Comparison of ENCODE assay signal across 9 mouse cellular contexts in the genomic region with DNA sequence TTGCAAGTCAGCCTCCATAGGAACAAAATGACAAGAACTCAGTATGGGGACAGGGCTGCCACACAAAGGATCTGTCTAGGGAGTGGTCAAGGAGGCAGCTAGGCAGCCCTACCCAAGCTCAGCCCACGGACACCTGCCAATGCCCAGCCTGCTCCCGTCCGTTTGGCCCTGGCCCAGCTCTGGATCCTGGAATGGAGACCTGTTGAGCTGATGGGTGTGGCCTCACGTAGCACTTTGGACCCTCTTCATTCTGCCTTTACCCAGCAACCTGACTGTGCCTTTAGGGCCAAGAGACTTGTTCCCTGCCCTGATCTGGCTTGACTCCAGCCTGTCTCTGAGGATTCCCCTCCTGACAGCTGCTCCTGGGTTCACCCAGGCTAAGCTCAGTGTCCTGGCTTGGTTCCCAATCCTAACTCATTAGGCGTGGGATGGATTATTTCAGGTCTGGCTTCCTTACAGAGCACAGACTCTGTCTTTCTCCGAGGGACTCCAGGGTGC. TPM values are rescaled to one million over a fixed set of nuclear protein-coding genes. Genes with fewer than 3 reads are reported as not detected.
A peak's percentile ranks its signal among the peaks of the same experiment; 100 is the strongest.
DNase-seq lines count a peak whose midpoint lies in the region; ATAC-seq lines count a peak whose summit lies in the region.
"Had no signal": no experiment of that assay in that cellular context is flagged by ENCODE, and none has a peak within 500 bp of the region (broad histone marks: within the 10 kb centered on the region; RNA-seq: fewer than 3 reads in every experiment).

No protein-coding gene starts in this region.

- H3K4me3 ChIP-seq in midbrain, embryonic 14.5 days (replicated peaks; ENCODE audit: low read depth, low read length): no peak overlapping the region
- no peak overlapping the region for H3K4me3 ChIP-seq in midbrain, embryonic 16.5 days (ENCODE audit: low read depth, low read length)
- no peak overlapping the region for H3K4me3 ChIP-seq in intestine, embryonic 15.5 days (replicated peaks)
- no peak overlapping the region for H3K4me3 ChIP-seq in neural tube, embryonic 15.5 days (replicated peaks)
- no peak overlapping the region for H3K4me3 ChIP-seq in forebrain, embryonic 11.5 days (ENCODE audit: low read depth, low read length)

- 63% methylated on average over 6 of the region's 6 CpGs for WGBS in midbrain, embryonic 14.5 days
- WGBS in midbrain, embryonic 16.5 days: 55% methylated on average over 6 of the region's 6 CpGs
- 52% methylated on average over 6 of the region's 6 CpGs for WGBS in intestine, embryonic 15.5 days
- 60% methylated on average over 6 of the region's 6 CpGs for WGBS in neural tube, embryonic 15.5 days
- WGBS in forebrain, embryonic 11.5 days: 82% methylated on average over 6 of the region's 6 CpGs

- DNase-seq in cerebellum, postnatal 10 days: peak; percentile 70 to 74
- DNase-seq in cerebellum, postnatal 4 days (ENCODE audit: low spot score in 2 of 2): no peak
- DNase-seq in midbrain, embryonic 14.5 days: peak; percentile 51
- DNase-seq in adrenal gland, postnatal 25 days: no peak
- DNase-seq in forebrain, embryonic 11.5 days (ENCODE audit: low spot score): no peak
- DNase-seq: spleen, adult 18-20 months had no signal

- H3K4me2 ChIP-seq in midbrain, embryonic 14.5 days (ENCODE audit: low read length): no peak overlapping the region
- no peak overlapping the region for H3K4me2 ChIP-seq in midbrain, embryonic 16.5 days (ENCODE audit: low read length)
- H3K4me2 ChIP-seq in intestine, embryonic 15.5 days (replicated peaks): no peak overlapping the region
- no peak overlapping the region for H3K4me2 ChIP-seq in neural tube, embryonic 15.5 days
- H3K4me2 ChIP-seq in forebrain, embryonic 11.5 days (ENCODE audit: low read depth, low read length, severe bottlenecking): no peak overlapping the region

- H3K4me1 ChIP-seq in midbrain, embryonic 14.5 days (ENCODE audit: control insufficient read depth, insufficient read depth, low read length): no peaks in the 10 kb centered on the region
- H3K4me1 ChIP-seq in midbrain, embryonic 16.5 days (ENCODE audit: control insufficient read depth, insufficient read depth, low read length): no peaks in the 10 kb centered on the region
- H3K4me1 ChIP-seq in intestine, embryonic 15.5 days (replicated peaks): peaks cover 7% of the 10 kb centered on the region; the same call in 1 of the 2 replicates
- H3K4me1 ChIP-seq in neural tube, embryonic 15.5 days: 0 out of 2 replicates have a peak, but pooled peaks cover 2% of the 10 kb centered on the region
- H3K4me1 ChIP-seq in forebrain, embryonic 11.5 days (replicated peaks; ENCODE audit: control insufficient read depth, insufficient read depth, low read length): no peaks in the 10 kb centered on the region

- H3K27me3 ChIP-seq in midbrain, embryonic 14.5 days (ENCODE audit: control insufficient read depth, insufficient read depth, low read length): no peaks in the 10 kb centered on the region
- H3K27me3 ChIP-seq in midbrain, embryonic 16.5 days (ENCODE audit: control insufficient read depth, insufficient read depth, low read depth, low read length): no peaks in the 10 kb centered on the region
- no peaks in the 10 kb centered on the region for H3K27me3 ChIP-seq in intestine, embryonic 15.5 days (replicated peaks)
- peaks cover 4% of the 10 kb centered on the region; the same call in 1 of the 2 replicates for H3K27me3 ChIP-seq in neural tube, embryonic 15.5 days (replicated peaks)
- no peaks in the 10 kb centered on the region for H3K27me3 ChIP-seq in forebrain, embryonic 11.5 days (ENCODE audit: control insufficient read depth, insufficient read depth, low read length)

- H3K9me3 ChIP-seq in midbrain, embryonic 14.5 days (ENCODE audit: control insufficient read depth, low read length): no peaks in the 10 kb centered on the region
- H3K9me3 ChIP-seq in midbrain, embryonic 16.5 days (replicated peaks; ENCODE audit: control insufficient read depth, low read length, poor library complexity, severe bottlenecking): no peaks in the 10 kb centered on the region
- H3K9me3 ChIP-seq in intestine, embryonic 15.5 days: no peaks in the 10 kb centered on the region
- H3K9me3 ChIP-seq in neural tube, embryonic 15.5 days (replicated peaks): no peaks in the 10 kb centered on the region
- H3K9me3 ChIP-seq in forebrain, embryonic 11.5 days (ENCODE audit: control insufficient read depth, low read length): no peaks in the 10 kb centered on the region

- H3K27ac ChIP-seq in midbrain, embryonic 14.5 days (replicated peaks; ENCODE audit: low read depth, low read length): no peak overlapping the region
- H3K27ac ChIP-seq in midbrain, embryonic 16.5 days (ENCODE audit: low read length): no peak overlapping the region
- H3K27ac ChIP-seq in intestine, embryonic 15.5 days: no peak overlapping the region
- no peak overlapping the region for H3K27ac ChIP-seq in neural tube, embryonic 15.5 days (replicated peaks)
- H3K27ac ChIP-seq in forebrain, embryonic 11.5 days (ENCODE audit: low read depth, low read length): no peak overlapping the region

- H3K36me3 ChIP-seq in midbrain, embryonic 14.5 days (ENCODE audit: control insufficient read depth, insufficient read depth, low read length): no peaks in the 10 kb centered on the region
- no peaks in the 10 kb centered on the region for H3K36me3 ChIP-seq in midbrain, embryonic 16.5 days (ENCODE audit: control insufficient read depth, insufficient read depth, low read length)
- no peaks in the 10 kb centered on the region for H3K36me3 ChIP-seq in intestine, embryonic 15.5 days
- no peaks in the 10 kb centered on the region for H3K36me3 ChIP-seq in neural tube, embryonic 15.5 days
- no peaks in the 10 kb centered on the region for H3K36me3 ChIP-seq in forebrain, embryonic 11.5 days (ENCODE audit: control insufficient read depth, insufficient read depth, low read length)

- H3K9ac ChIP-seq in midbrain, embryonic 14.5 days (replicated peaks; ENCODE audit: low read length): no peak overlapping the region
- H3K9ac ChIP-seq in midbrain, embryonic 16.5 days (ENCODE audit: low read depth, low read length): no peak overlapping the region
- H3K9ac ChIP-seq in intestine, embryonic 15.5 days: no peak overlapping the region
- H3K9ac ChIP-seq in neural tube, embryonic 15.5 days (replicated peaks): no peak overlapping the region
- H3K9ac ChIP-seq in forebrain, embryonic 11.5 days (ENCODE audit: low read length): no peak overlapping the region

- ATAC-seq in midbrain, embryonic 14.5 days (ENCODE audit: low FRiP score, low TSS enrichment): no peak
- no peak for ATAC-seq in midbrain, embryonic 16.5 days
- ATAC-seq in intestine, embryonic 15.5 days: peak; percentile 45; the same call in 1 of the 2 replicates
- 0 out of 2 replicates have a peak, but pooled peaks have one; percentile 35 for ATAC-seq in neural tube, embryonic 15.5 days (ENCODE audit: low FRiP score)
- ATAC-seq in forebrain, embryonic 11.5 days (replicated peaks; ENCODE audit: low FRiP score): no peak

RNA-seq across cellular contexts. Expression of gene Msx1, which starts 50.5 kb away (rescaled TPM):
- polyA plus RNA-seq in midbrain, embryonic 14.5 days (2014; fragmentation: Nextera tagmentation; extraction: Ambion mirVana): 5.9 and 13.3 TPM in 2 replicates
- 10.8 and 13.0 TPM in 2 replicates for polyA plus RNA-seq in midbrain, embryonic 16.5 days (2015; fragmentation: Nextera tagmentation; extraction: Ambion mirVana)
- polyA plus RNA-seq in intestine, embryonic 15.5 days (2015; fragmentation: Nextera tagmentation; extraction: Ambion mirVana): 3.2 and 3.8 TPM in 2 replicates
- polyA plus RNA-seq in neural tube, embryonic 15.5 days (2015; fragmentation: Nextera tagmentation; extraction: Ambion mirVana): 7.8 and 15.4 TPM in 2 replicates
- 1.1 and 1.3 TPM in 2 replicates for total RNA-seq in adrenal gland, postnatal 25 days (2021)
- polyA plus RNA-seq in forebrain, embryonic 11.5 days (2014; fragmentation: Nextera tagmentation; extraction: Ambion mirVana): 164 and 175 TPM in 2 replicates

Comparison
In these comparisons a context has a peak if more than half of its experiments do, and no peak if none do; other contexts are left out.
1. DNase-seq: peak in cerebellum, postnatal 10 days (2 of 2) and midbrain, embryonic 14.5 days (single experiment); none in cerebellum, postnatal 4 days (0 of 2), adrenal gland, postnatal 25 days (single experiment) and forebrain, embryonic 11.5 days (single experiment).
2. ATAC-seq: peak in intestine, embryonic 15.5 days (single experiment) and neural tube, embryonic 15.5 days (single experiment); none in midbrain, embryonic 14.5 days (single experiment), midbrain, embryonic 16.5 days (single experiment) and forebrain, embryonic 11.5 days (single experiment).
3. RNA of gene Msx1, which starts 50.5 kb away (polyA plus RNA-seq): 164 to 175 TPM in forebrain, embryonic 11.5 days; 7.8 to 15.4 TPM in neural tube, embryonic 15.5 days, 5.9 to 13.3 TPM in midbrain, embryonic 14.5 days, 10.8 to 13.0 TPM in midbrain, embryonic 16.5 days and 3.2 to 3.8 TPM in intestine, embryonic 15.5 days; every median in the first group is over 10 times any median in the second.